Mouse (Mus musculus): ENCODE results near the gene Hspb2. TPM values are rescaled to one million over a fixed set of nuclear protein-coding genes. Genes with fewer than 3 reads are reported as not detected.

Gene Hspb2
- polyA plus RNA-seq, 1 experiment from 2014 or later, result 7.4 TPM

DNA sequence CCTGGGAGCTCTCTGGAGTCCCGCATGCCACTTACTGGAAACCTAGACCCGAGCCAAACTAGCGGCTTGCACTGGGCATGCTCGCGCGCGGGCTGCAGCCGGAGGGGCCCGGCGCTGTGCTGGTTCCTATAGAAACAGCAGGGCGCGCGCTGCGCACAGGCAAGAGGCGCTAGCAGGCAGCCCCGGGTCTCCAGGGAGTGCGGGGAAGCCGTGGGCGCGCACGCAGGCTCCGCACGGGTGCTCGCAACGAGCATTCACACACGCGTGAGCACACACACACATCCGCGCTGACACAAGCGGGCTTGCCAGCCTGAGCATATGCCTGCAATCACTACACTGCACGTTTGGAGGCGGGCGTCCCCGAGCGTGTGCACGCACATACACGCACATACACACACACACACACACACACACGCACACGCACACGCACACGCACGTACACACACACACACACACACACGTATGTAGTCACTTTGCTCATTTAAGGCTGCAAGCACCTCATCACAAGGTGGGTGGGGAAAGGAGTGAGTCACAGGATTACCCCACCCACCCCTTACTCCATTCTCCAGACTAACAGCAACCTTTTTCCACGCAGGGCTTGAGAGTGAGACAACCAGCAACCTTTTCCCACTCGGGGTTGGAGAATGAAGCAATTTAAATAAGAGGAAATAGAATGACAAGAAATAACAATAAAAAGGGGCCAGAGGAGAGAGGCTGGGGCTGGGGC is 24.1 kb downstream of the Hspb2 start:
- DNase-seq (ENCODE audit: low spot score) (peak; percentile 86), ATAC-seq (replicated peaks; ENCODE audit: low FRiP score, low read depth) (peak; percentile 88)
- Histone ChIP-seq H3K36me3 (ENCODE audit: insufficient read depth, low read length) (no peaks in the 10 kb centered on the region), H3K9me3 (replicated peaks; ENCODE audit: low read length) (no peaks in the 10 kb centered on the region), H3K4me1 (replicated peaks; ENCODE audit: insufficient read depth, low read length) (0 out of 2 replicates have a peak, but pooled peaks cover 11% of the 10 kb centered on the region), H3K4me3 (replicated peaks; ENCODE audit: low read depth, low read length) (peak overlapping the region; percentile 51), H3K4me2 (ENCODE audit: low read length) (peak overlapping the region; percentile 83), H3K27ac (no peak overlapping the region), H3K27me3 (ENCODE audit: insufficient read depth, low read length) (no peaks in the 10 kb centered on the region), H3K9ac (ENCODE audit: low read depth, low read length) (peak overlapping the region; percentile 52)
- 0 out of 2 replicates have a peak, but pooled peaks have one; percentile 6 for TF ChIP-seq CTCF (IDR thresholded peaks at IDR 0.05; ENCODE audit: low read depth)
- WGBS, result under 1% methylated on average over 45 of the region's 45 CpGs

DNA sequence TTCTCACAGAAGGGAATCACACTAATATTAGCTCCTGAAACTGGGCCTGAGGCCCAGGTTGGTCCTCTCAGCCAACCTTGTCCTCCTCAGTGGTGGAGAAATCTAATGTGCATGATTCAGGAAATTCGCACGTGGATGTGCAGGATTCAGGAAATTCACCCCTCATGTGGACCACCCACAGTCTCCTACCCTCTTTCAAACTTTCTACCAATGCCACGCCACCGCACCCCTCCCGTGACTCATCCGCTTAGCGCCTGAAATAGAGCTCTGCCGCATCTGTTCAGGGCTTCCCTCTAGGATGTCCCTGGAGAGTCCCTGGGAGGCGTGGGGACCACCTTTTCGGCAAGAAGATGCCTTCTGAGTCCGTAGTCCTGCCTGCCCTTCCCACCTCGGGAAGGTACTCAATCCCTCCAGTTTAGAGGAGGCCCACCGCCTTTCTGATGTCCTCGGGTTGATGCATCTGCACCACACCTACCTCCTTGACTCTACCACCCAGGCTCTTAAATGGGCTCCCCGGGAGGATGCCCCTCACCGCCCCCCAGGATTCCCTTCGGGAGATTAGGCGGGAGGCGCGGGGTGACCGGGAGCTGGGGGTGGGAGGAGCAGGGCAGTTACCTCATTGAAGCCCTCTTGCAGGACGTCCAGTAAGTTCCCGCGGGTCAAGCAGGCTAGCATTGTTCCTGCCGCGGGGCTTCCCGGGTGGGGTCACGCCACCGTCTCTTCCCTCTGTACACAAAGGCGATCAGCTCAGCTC is 24.8 kb downstream of the Hspb2 start:
- peak overlapping the region; percentile 52 for H3K9ac ChIP-seq (ENCODE audit: low read depth, low read length)
- H3K27me3 ChIP-seq (ENCODE audit: insufficient read depth, low read length), result no peaks in the 10 kb centered on the region
- no peak for TF ChIP-seq CTCF (IDR thresholded peaks at IDR 0.05; ENCODE audit: low read depth)
- DNase-seq (ENCODE audit: low spot score) (no peak), ATAC-seq (replicated peaks; ENCODE audit: low FRiP score, low read depth) (no peak)
- peak overlapping the region; percentile 83 for H3K4me2 ChIP-seq (ENCODE audit: low read length)
- H3K36me3 ChIP-seq (ENCODE audit: insufficient read depth, low read length), result no peaks in the 10 kb centered on the region
- 3% methylated on average over 30 of the region's 30 CpGs for WGBS
- H3K4me3 ChIP-seq (replicated peaks; ENCODE audit: low read depth, low read length), result peak overlapping the region; percentile 51
- no peak overlapping the region for H3K27ac ChIP-seq
- no peaks in the 10 kb centered on the region for H3K9me3 ChIP-seq (replicated peaks; ENCODE audit: low read length)
- H3K4me1 ChIP-seq (replicated peaks; ENCODE audit: insufficient read depth, low read length), result 0 out of 2 replicates have a peak, but pooled peaks cover 11% of the 10 kb centered on the region

DNA sequence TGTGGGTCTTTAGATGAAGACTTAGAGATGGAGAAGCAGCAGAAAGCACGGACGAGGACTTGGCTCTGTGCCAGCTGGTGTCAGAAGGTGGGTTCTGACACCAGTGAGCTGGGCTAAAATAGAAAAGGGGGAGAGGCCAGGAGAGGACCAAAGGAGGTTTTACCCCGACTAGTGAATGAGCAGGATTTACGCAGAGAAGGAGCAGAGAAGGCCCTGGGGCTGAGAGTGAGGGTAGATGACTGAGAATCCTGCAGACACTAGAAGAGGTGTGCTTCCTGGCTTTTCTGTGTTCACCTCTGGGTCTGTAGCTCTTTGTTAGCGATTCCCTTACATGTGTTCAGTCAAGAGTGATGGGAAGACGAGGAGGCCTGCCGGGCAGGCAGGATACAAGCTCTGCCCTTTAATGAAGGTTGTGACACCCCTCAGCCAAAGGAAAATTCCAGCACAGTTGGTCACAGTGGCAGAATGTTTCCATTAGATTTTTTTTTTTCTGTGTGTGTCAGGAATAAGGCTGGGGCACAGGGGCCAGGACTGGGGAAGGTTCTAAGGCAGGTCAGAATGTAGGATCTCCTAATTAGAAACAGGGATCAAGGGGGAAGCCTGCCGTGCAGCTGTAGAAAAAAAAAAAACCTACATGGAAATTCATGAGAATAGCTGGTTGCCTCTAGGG is 26.1 kb downstream of the Hspb2 start:
- H3K9ac ChIP-seq (ENCODE audit: low read depth, low read length), result no peak overlapping the region
- ATAC-seq (replicated peaks; ENCODE audit: low FRiP score, low read depth) (no peak), DNase-seq (ENCODE audit: low spot score) (no peak)
- no peak for TF ChIP-seq CTCF (IDR thresholded peaks at IDR 0.05; ENCODE audit: low read depth)
- no peak overlapping the region for H3K27ac ChIP-seq
- H3K4me1 ChIP-seq (replicated peaks; ENCODE audit: insufficient read depth, low read length), result 0 out of 2 replicates have a peak, but pooled peaks cover 11% of the 10 kb centered on the region
- no peaks in the 10 kb centered on the region for H3K36me3 ChIP-seq (ENCODE audit: insufficient read depth, low read length)
- 52% methylated on average over 8 of the region's 8 CpGs for WGBS
- no peak overlapping the region for H3K4me2 ChIP-seq (ENCODE audit: low read length)
- H3K4me3 ChIP-seq (replicated peaks; ENCODE audit: low read depth, low read length), result no peak overlapping the region
- no peaks in the 10 kb centered on the region for H3K9me3 ChIP-seq (replicated peaks; ENCODE audit: low read length)
- H3K27me3 ChIP-seq (ENCODE audit: insufficient read depth, low read length), result no peaks in the 10 kb centered on the region

DNA sequence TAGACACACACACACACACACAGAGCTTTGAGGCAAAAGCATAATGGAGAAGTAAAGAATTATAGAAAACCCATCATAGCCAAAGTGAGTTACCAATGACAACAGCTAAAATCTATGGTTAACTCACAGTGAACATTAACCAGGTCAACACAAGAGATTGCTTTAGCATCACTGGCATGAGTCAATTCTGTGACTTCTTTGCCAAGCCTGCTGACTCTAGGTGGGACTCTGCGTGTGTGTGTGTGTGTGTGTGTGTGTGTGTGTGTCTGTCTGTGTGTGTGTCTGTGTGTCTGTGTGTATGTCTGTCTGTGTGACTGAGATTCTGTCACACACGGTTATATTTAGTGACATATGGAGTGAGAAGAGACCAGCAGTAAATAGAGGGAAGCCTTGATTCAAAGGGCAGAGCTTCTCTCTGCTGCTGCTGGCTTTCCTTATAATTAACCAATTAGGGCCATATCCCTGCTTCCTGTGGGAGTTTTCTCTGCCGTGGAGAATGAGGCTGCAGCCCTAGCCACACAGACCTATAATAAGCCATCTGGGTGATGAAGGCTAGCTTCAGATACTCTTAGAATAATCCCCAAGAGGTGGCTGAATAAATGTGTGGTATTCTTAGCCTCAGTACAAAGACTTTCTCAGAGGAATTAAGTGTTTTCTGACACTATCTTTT is 27.4 kb downstream of the Hspb2 start:
- Histone ChIP-seq H3K9me3 (replicated peaks; ENCODE audit: low read length) (no peaks in the 10 kb centered on the region), H3K4me1 (replicated peaks; ENCODE audit: insufficient read depth, low read length) (0 out of 2 replicates have a peak, but pooled peaks cover 11% of the 10 kb centered on the region), H3K4me3 (replicated peaks; ENCODE audit: low read depth, low read length) (no peak overlapping the region), H3K36me3 (ENCODE audit: insufficient read depth, low read length) (no peaks in the 10 kb centered on the region), H3K9ac (ENCODE audit: low read depth, low read length) (no peak overlapping the region), H3K27ac (no peak overlapping the region), H3K27me3 (ENCODE audit: insufficient read depth, low read length) (no peaks in the 10 kb centered on the region), H3K4me2 (ENCODE audit: low read length) (no peak overlapping the region)
- WGBS, result 40% methylated on average over 3 of the region's 3 CpGs
- ATAC-seq (replicated peaks; ENCODE audit: low FRiP score, low read depth) (no peak), DNase-seq (ENCODE audit: low spot score) (no peak)
- TF ChIP-seq CTCF (IDR thresholded peaks at IDR 0.05; ENCODE audit: low read depth), result no peak

DNA sequence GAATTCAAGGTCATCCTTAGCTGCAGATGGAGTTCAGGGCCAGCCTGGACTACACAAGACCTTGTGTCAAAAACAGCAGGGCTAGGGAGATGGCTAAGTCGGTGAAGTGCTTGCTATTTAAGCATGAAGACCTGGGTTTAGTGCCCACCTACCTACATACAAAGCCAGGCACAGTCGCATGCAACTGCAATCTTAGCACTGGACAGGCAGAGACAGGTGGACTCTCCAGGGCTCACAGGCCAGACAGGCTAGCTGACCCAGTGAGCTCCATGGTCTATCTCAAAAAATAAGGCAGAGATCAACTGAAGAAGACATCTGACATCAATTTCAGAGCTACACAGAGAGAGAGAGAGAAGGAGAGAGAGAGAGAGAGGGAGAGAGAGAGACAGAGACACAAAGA is 28.0 kb downstream of the Hspb2 start:
- Histone ChIP-seq H3K4me1 (replicated peaks; ENCODE audit: insufficient read depth, low read length) (0 out of 2 replicates have a peak, but pooled peaks cover 7% of the 10 kb centered on the region), H3K4me2 (ENCODE audit: low read length) (no peak overlapping the region), H3K27me3 (ENCODE audit: insufficient read depth, low read length) (no peaks in the 10 kb centered on the region), H3K9ac (ENCODE audit: low read depth, low read length) (no peak overlapping the region), H3K36me3 (ENCODE audit: insufficient read depth, low read length) (no peaks in the 10 kb centered on the region), H3K9me3 (replicated peaks; ENCODE audit: low read length) (no peaks in the 10 kb centered on the region), H3K4me3 (replicated peaks; ENCODE audit: low read depth, low read length) (no peak overlapping the region), H3K27ac (no peak overlapping the region)
- ATAC-seq (replicated peaks; ENCODE audit: low FRiP score, low read depth) (no peak), DNase-seq (ENCODE audit: low spot score) (no peak)
- no peak for TF ChIP-seq CTCF (IDR thresholded peaks at IDR 0.05; ENCODE audit: low read depth)
- 81% methylated on average over 2 of the region's 2 CpGs for WGBS

All from kidney, postnatal 0 days (tissue).